ENCODE assay signal across 8 mouse cellular contexts in the genomic region with DNA sequence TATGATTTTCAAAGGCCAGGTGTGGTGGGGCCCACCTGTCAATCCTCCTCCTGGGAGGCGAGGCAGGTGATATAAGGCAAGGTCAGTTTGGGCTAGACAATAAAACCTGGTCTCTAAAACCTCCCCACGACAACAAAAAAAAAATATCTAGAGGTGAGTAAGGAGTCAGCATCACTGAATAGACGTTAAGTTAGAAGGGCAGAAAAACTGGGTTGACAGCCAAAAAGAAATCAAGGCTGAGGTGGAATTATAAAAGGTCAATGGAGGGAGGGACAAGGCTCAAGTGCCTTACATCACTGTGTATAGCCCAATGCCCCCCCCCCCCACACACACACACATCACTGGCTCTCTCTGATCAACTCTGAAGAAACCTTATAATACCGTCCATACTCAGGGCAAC. TPM values are rescaled to one million over a fixed set of nuclear protein-coding genes. Genes with fewer than 3 reads are reported as not detected.
DNase-seq lines count a peak whose midpoint lies in the region; ATAC-seq and TF ChIP-seq lines count a peak whose summit lies in the region.

No protein-coding gene starts in this region.

- peaks cover 12% of the 10 kb centered on the region for H3K36me3 ChIP-seq in spleen, adult 2 months (ENCODE audit: control insufficient read depth, insufficient read depth, low read length)
- peaks cover 19% of the 10 kb centered on the region for H3K36me3 ChIP-seq in liver, embryonic 11.5 days (ENCODE audit: control insufficient read depth, insufficient read depth, low read length)

- peak overlapping the region; percentile 70 for H3K4me2 ChIP-seq in liver, embryonic 11.5 days

- ATAC-seq in liver, embryonic 11.5 days (replicated peaks; ENCODE audit: low FRiP score), result no peak

- H3K9ac ChIP-seq in liver, embryonic 11.5 days (ENCODE audit: low read depth, low read length), result peak overlapping the region; percentile 84

- intact Hi-C loops in left cerebral cortex, postnatal 4 days (cut with DNase I), result no loop called here
- intact Hi-C loops in gastrocnemius, postnatal 36 days (cut with DNase I), result no loop called here

- H3K4me1 ChIP-seq in spleen, adult 2 months (ENCODE audit: control insufficient read depth, insufficient read depth, insufficient read length), result peaks cover 5% of the 10 kb centered on the region; the same call in 1 of the 2 replicates
- peaks cover 29% of the 10 kb centered on the region for H3K4me1 ChIP-seq in liver, embryonic 11.5 days (replicated peaks; ENCODE audit: control insufficient read depth, insufficient read depth, low read length)

- TF ChIP-seq CTCF in spleen, adult 2 months (IDR thresholded peaks at IDR 0.05; ENCODE audit: extremely low read depth, insufficient read depth, insufficient read length, insufficient replicate concordance), result no peak

- no peaks in the 10 kb centered on the region for H3K27me3 ChIP-seq in spleen, adult 2 months (ENCODE audit: control insufficient read depth, insufficient read depth, low read length)
- no peaks in the 10 kb centered on the region for H3K27me3 ChIP-seq in liver, embryonic 11.5 days (replicated peaks; ENCODE audit: control insufficient read depth, insufficient read depth, low read length)

- H3K9me3 ChIP-seq in liver, embryonic 11.5 days (ENCODE audit: control insufficient read depth, low read length), result no peaks in the 10 kb centered on the region

- WGBS in spleen, adult 2 months, result 28% methylated on average over 4 of the region's 4 CpGs
- 24% methylated on average over 4 of the region's 4 CpGs for WGBS in liver, embryonic 11.5 days

- TF ChIP-seq POLR2A in spleen, adult 2 months (IDR thresholded peaks at IDR 0.05; ENCODE audit: low read depth, low read length), result no peak

- peak overlapping the region; percentile 82 for H3K4me3 ChIP-seq in spleen, adult 2 months (ENCODE audit: extremely low read depth, insufficient read depth, insufficient read length)
- H3K4me3 ChIP-seq in liver, embryonic 11.5 days (ENCODE audit: low read depth, low read length), result peak overlapping the region; percentile 79

- DNase-seq in cerebellum, adult 9-10 months, result peak; percentile 61
- DNase-seq in cerebellum, adult 11 months, result no peak
- no peak for DNase-seq in spleen, adult 2 months (ENCODE audit: low read depth in 1 of 2, low spot score in 2 of 2)
- DNase-seq in spleen, postnatal 4 days (ENCODE audit: low spot score in 2 of 2), result no peak
- no peak for DNase-seq in liver, embryonic 11.5 days (ENCODE audit: low spot score)
- no peak for DNase-seq in retina, embryonic 14.5 days (ENCODE audit: low spot score)
- DNase-seq in left cerebral cortex, postnatal 4 days, result no peak
- no peak for DNase-seq in gastrocnemius, postnatal 36 days

- H3K27ac ChIP-seq in spleen, adult 2 months (ENCODE audit: insufficient read depth, low read length), result no peak overlapping the region
- H3K27ac ChIP-seq in liver, embryonic 11.5 days (ENCODE audit: low read depth, low read length), result peak overlapping the region; percentile 88; the same call in 1 of the 2 replicates

RNA-seq across cellular contexts. Expression of gene Txn2, which starts 0.7 kb away (rescaled TPM):
- polyA plus RNA-seq in spleen, adult 2 months (2012; rRNA removed), result 115 and 139 TPM in 2 replicates
- 377 and 390 TPM in 2 replicates for polyA plus RNA-seq in liver, embryonic 11.5 days (2014; fragmentation: Nextera tagmentation; extraction: Ambion mirVana)
- total RNA-seq in left cerebral cortex, postnatal 4 days (2021), result 10 to 100 TPM; 91.0 to 92.4 TPM
- 100 to 1,000 TPM; 207 to 218 TPM for total RNA-seq in gastrocnemius, postnatal 36 days (2021)

RNA-seq across cellular contexts. Expression of gene Foxred2, which starts 28.4 kb away (rescaled TPM):
- polyA plus RNA-seq in spleen, adult 2 months (2012; rRNA removed), result 6.4 and 7.8 TPM in 2 replicates
- 3.3 and 3.6 TPM in 2 replicates for polyA plus RNA-seq in liver, embryonic 11.5 days (2014; fragmentation: Nextera tagmentation; extraction: Ambion mirVana)
- 10 to 100 TPM; 19.1 to 20.3 TPM for total RNA-seq in left cerebral cortex, postnatal 4 days (2021)
- under 1 TPM; 0.64 to 0.87 TPM for total RNA-seq in gastrocnemius, postnatal 36 days (2021)

RNA-seq across cellular contexts. Expression of gene Eif3d, which starts 42.5 kb away (rescaled TPM):
- 99.6 and 103 TPM in 2 replicates for polyA plus RNA-seq in spleen, adult 2 months (2012; rRNA removed)
- 327 and 368 TPM in 2 replicates for polyA plus RNA-seq in liver, embryonic 11.5 days (2014; fragmentation: Nextera tagmentation; extraction: Ambion mirVana)
- 100 to 1,000 TPM; 130 to 141 TPM for total RNA-seq in left cerebral cortex, postnatal 4 days (2021)
- 10 to 100 TPM; 52.9 to 53.9 TPM for total RNA-seq in gastrocnemius, postnatal 36 days (2021)

Comparison
In these comparisons a context has a peak if more than half of its experiments do, and no peak if none do; other contexts are left out.
1. RNA of gene Foxred2, which starts 28.4 kb away (total RNA-seq): 19.1 to 20.3 TPM in left cerebral cortex, postnatal 4 days; 0.64 to 0.87 TPM in gastrocnemius, postnatal 36 days; every median in the first group is over 10 times any median in the second.